Mouse (Mus musculus): Measurements from ENCODE around the gene Mnd1. TPM values are rescaled to one million over a fixed set of nuclear protein-coding genes. Genes with fewer than 3 reads are reported as not detected.

Mnd1 gene
- polyA plus RNA-seq, 1 experiment from 2014 or later: 14.2 TPM

DNA sequence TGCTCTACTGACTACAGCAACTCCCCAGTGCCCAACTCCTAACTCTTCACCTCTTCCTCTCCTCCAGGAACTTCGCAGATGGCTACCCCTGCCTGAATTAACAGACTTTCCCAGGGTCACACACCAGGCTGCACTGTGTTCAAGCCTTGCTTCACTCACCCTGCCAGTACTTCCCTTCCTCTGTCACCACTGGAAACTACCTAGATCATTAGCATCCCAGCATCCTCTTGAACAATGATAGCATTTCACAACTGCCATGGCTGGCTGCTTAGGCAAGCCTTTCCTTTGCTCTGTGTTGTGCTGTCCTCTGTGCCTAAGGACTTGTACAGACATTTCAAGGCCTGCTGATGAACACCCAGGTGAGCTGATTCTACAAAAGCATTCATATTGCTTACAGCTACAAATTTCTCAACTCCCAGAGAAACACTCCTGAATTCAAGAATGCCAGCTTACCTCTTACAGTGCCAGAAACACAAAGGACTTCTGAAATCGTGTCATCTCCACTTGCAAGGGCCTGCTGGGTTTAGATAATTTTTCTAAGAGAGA, 92.1 kb downstream of the Mnd1 start:
- 62% methylated on average over 2 of the region's 2 CpGs for WGBS
- Histone ChIP-seq H3K4me3 (ENCODE audit: low read depth, low read length) (no peak overlapping the region), H3K27ac (ENCODE audit: low read depth, low read length) (no peak overlapping the region), H3K4me2 (no peak overlapping the region), H3K4me1 (replicated peaks; ENCODE audit: control insufficient read depth, insufficient read depth, low read length) (peaks cover 2% of the 10 kb centered on the region; the same call in 1 of the 2 replicates), H3K36me3 (ENCODE audit: control insufficient read depth, insufficient read depth, low read length) (no peaks in the 10 kb centered on the region), H3K27me3 (replicated peaks; ENCODE audit: control insufficient read depth, insufficient read depth, low read length) (no peaks in the 10 kb centered on the region), H3K9me3 (ENCODE audit: control insufficient read depth, low read length) (no peaks in the 10 kb centered on the region), H3K9ac (ENCODE audit: low read depth, low read length) (no peak overlapping the region)
- DNase-seq (ENCODE audit: low spot score) (no peak), ATAC-seq (replicated peaks; ENCODE audit: low FRiP score) (no peak)

DNA sequence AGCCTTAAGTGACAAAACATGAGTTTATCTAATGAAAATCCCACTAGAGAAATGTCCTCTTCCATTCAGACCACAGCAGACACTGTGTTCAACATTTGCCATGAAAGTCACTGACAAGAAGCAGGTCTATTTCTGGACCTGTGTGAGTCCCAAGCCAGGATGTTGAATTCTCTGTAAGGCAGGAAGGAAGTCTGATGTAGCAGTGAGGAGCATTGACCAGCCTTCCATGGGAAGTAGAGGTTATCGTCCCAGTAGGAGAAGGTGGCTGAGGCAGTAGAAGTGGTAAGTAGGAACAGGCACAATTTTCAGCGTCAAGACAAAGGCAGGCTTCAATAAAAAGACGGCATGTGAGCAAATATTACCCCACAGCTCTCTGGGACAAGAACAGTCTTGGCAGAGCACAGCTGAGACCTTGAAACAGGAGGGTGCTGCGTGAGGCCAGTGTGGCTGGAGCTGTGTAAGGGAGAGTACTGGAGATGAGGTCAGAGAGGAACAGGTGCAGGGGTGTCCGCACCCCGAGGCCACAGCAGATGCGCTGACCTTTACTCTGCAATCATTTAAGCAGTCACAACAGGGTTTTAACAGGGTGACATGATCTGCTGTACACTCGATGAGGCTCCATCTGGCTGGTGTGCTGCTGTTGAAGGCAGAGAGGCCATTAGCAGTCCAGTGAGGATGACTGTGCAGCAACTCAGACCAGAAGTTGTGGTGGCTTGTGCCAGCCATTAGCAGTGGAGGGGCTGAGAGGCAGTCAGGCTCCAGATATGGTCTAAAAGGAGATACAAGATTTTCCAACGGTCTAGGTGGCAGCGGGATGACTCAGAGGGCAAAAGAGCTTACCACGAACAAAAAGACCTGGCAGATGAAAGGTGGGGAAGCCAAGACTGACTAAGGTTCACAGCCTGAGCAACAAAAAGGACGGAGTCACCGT, 93.8 kb downstream of the Mnd1 start:
- H3K4me3 ChIP-seq (ENCODE audit: low read depth, low read length): no peak overlapping the region
- WGBS: 60% methylated on average over 13 of the region's 13 CpGs

DNA sequence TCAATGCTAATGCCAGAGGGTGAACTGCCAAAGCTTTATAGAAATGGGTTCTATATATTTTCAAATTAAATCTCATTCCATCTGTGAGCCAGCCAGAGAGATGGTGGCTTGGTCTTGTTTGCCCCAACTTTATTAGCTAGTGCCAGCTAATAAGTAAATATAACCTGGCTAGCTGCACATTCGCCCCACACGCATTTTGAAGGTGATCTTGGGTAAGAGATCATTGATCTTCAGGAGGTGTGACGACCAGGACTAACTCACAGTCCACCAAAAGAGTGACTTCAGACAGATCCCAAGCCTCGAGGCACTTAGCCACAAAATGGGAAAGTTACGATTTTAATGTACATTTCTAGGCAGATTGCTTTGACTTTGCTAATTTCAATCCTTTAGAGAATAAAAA, 94.6 kb downstream of the Mnd1 start:
- Histone ChIP-seq H3K4me3 (ENCODE audit: low read depth, low read length) (no peak overlapping the region), H3K4me2 (no peak overlapping the region), H3K36me3 (ENCODE audit: control insufficient read depth, insufficient read depth, low read length) (no peaks in the 10 kb centered on the region), H3K9ac (ENCODE audit: low read depth, low read length) (no peak overlapping the region), H3K27me3 (replicated peaks; ENCODE audit: control insufficient read depth, insufficient read depth, low read length) (no peaks in the 10 kb centered on the region), H3K9me3 (ENCODE audit: control insufficient read depth, low read length) (no peaks in the 10 kb centered on the region), H3K27ac (ENCODE audit: low read depth, low read length) (no peak overlapping the region), H3K4me1 (replicated peaks; ENCODE audit: control insufficient read depth, insufficient read depth, low read length) (peaks cover 2% of the 10 kb centered on the region; the same call in 1 of the 2 replicates)
- 79% methylated on average over 5 of the region's 5 CpGs for WGBS
- ATAC-seq (replicated peaks; ENCODE audit: low FRiP score): no peak
- no peak for DNase-seq (ENCODE audit: low spot score)

More for the DNA sequence above, 93.8 kb downstream of the Mnd1 start:
- ATAC-seq (replicated peaks; ENCODE audit: low FRiP score) (no peak), DNase-seq (ENCODE audit: low spot score) (no peak)
- Histone ChIP-seq H3K9me3 (ENCODE audit: control insufficient read depth, low read length) (no peaks in the 10 kb centered on the region), H3K4me2 (no peak overlapping the region), H3K36me3 (ENCODE audit: control insufficient read depth, insufficient read depth, low read length) (no peaks in the 10 kb centered on the region), H3K27me3 (replicated peaks; ENCODE audit: control insufficient read depth, insufficient read depth, low read length) (no peaks in the 10 kb centered on the region), H3K4me1 (replicated peaks; ENCODE audit: control insufficient read depth, insufficient read depth, low read length) (peaks cover 2% of the 10 kb centered on the region; the same call in 1 of the 2 replicates), H3K27ac (ENCODE audit: low read depth, low read length) (no peak overlapping the region), H3K9ac (ENCODE audit: low read depth, low read length) (no peak overlapping the region)

- Histone ChIP-seq H3K36me3 (ENCODE audit: control insufficient read depth, insufficient read depth, low read length) (no peaks in the 10 kb centered on the region), H3K27ac (ENCODE audit: low read depth, low read length) (no peak overlapping the region)
- 54% methylated on average over 4 of the region's 4 CpGs for WGBS
Observed at GRCm38 (mm10) chr3:84060128-84060527, 95.5 kb downstream of the Mnd1 start.

GRCm38 (mm10) chr3:84059676-84060075, 95.9 kb downstream of the Mnd1 start:
- no peak overlapping the region for H3K4me2 ChIP-seq
- DNase-seq (ENCODE audit: low spot score): no peak
- 61% methylated on average over 4 of the region's 4 CpGs for WGBS

More at GRCm38 (mm10) chr3:84060128-84060527, 95.5 kb downstream of the Mnd1 start:
- H3K9ac ChIP-seq (ENCODE audit: low read depth, low read length): no peak overlapping the region
- H3K27me3 ChIP-seq (replicated peaks; ENCODE audit: control insufficient read depth, insufficient read depth, low read length): no peaks in the 10 kb centered on the region
- no peak for DNase-seq (ENCODE audit: low spot score)
- ATAC-seq (replicated peaks; ENCODE audit: low FRiP score): no peak
- H3K4me2 ChIP-seq: no peak overlapping the region
- no peak overlapping the region for H3K4me3 ChIP-seq (ENCODE audit: low read depth, low read length)
- no peaks in the 10 kb centered on the region for H3K9me3 ChIP-seq (ENCODE audit: control insufficient read depth, low read length)
- peaks cover 2% of the 10 kb centered on the region; the same call in 1 of the 2 replicates for H3K4me1 ChIP-seq (replicated peaks; ENCODE audit: control insufficient read depth, insufficient read depth, low read length)

GRCm38 (mm10) chr3:84059261-84059660, 96.3 kb downstream of the Mnd1 start:
- Histone ChIP-seq H3K27ac (ENCODE audit: low read depth, low read length) (no peak overlapping the region), H3K4me2 (no peak overlapping the region)
- WGBS: 70% methylated on average over 13 of the region's 13 CpGs

More at GRCm38 (mm10) chr3:84059676-84060075, 95.9 kb downstream of the Mnd1 start:
- Histone ChIP-seq H3K4me3 (ENCODE audit: low read depth, low read length) (no peak overlapping the region), H3K9ac (ENCODE audit: low read depth, low read length) (no peak overlapping the region), H3K27me3 (replicated peaks; ENCODE audit: control insufficient read depth, insufficient read depth, low read length) (no peaks in the 10 kb centered on the region), H3K9me3 (ENCODE audit: control insufficient read depth, low read length) (no peaks in the 10 kb centered on the region), H3K4me1 (replicated peaks; ENCODE audit: control insufficient read depth, insufficient read depth, low read length) (peaks cover 2% of the 10 kb centered on the region; the same call in 1 of the 2 replicates), H3K27ac (ENCODE audit: low read depth, low read length) (no peak overlapping the region), H3K36me3 (ENCODE audit: control insufficient read depth, insufficient read depth, low read length) (no peaks in the 10 kb centered on the region)
- ATAC-seq (replicated peaks; ENCODE audit: low FRiP score): no peak

GRCm38 (mm10) chr3:84048729-84049175, 106.8 kb downstream of the Mnd1 start:
- no peaks in the 10 kb centered on the region for H3K4me1 ChIP-seq (replicated peaks; ENCODE audit: control insufficient read depth, insufficient read depth, low read length)
- ATAC-seq (replicated peaks; ENCODE audit: low FRiP score) (no peak; the same call in 1 of the 2 replicates), DNase-seq (ENCODE audit: low spot score) (no peak)
- H3K27ac ChIP-seq (ENCODE audit: low read depth, low read length): no peak overlapping the region
- H3K9me3 ChIP-seq (ENCODE audit: control insufficient read depth, low read length): no peaks in the 10 kb centered on the region
- no peak overlapping the region for H3K4me2 ChIP-seq
- 37% methylated on average over 9 of the region's 9 CpGs for WGBS
- no peaks in the 10 kb centered on the region for H3K36me3 ChIP-seq (ENCODE audit: control insufficient read depth, insufficient read depth, low read length)
- no peak overlapping the region for H3K4me3 ChIP-seq (ENCODE audit: low read depth, low read length)
- H3K9ac ChIP-seq (ENCODE audit: low read depth, low read length): no peak overlapping the region
- no peaks in the 10 kb centered on the region for H3K27me3 ChIP-seq (replicated peaks; ENCODE audit: control insufficient read depth, insufficient read depth, low read length)

More at GRCm38 (mm10) chr3:84059261-84059660, 96.3 kb downstream of the Mnd1 start:
- H3K9ac ChIP-seq (ENCODE audit: low read depth, low read length): no peak overlapping the region
- H3K27me3 ChIP-seq (replicated peaks; ENCODE audit: control insufficient read depth, insufficient read depth, low read length): no peaks in the 10 kb centered on the region
- H3K9me3 ChIP-seq (ENCODE audit: control insufficient read depth, low read length): no peaks in the 10 kb centered on the region
- DNase-seq (ENCODE audit: low spot score) (no peak), ATAC-seq (replicated peaks; ENCODE audit: low FRiP score) (no peak)
- H3K4me1 ChIP-seq (replicated peaks; ENCODE audit: control insufficient read depth, insufficient read depth, low read length): peaks cover 2% of the 10 kb centered on the region; the same call in 1 of the 2 replicates
- H3K36me3 ChIP-seq (ENCODE audit: control insufficient read depth, insufficient read depth, low read length): no peaks in the 10 kb centered on the region
- H3K4me3 ChIP-seq (ENCODE audit: low read depth, low read length): no peak overlapping the region

- peaks cover 7% of the 10 kb centered on the region for H3K4me1 ChIP-seq (replicated peaks; ENCODE audit: control insufficient read depth, insufficient read depth, low read length)
- 75% methylated on average over 8 of the region's 8 CpGs for WGBS
- no peaks in the 10 kb centered on the region for H3K9me3 ChIP-seq (ENCODE audit: control insufficient read depth, low read length)
- no peak for DNase-seq (ENCODE audit: low spot score)
- H3K4me3 ChIP-seq (ENCODE audit: low read depth, low read length): no peak overlapping the region
- H3K27me3 ChIP-seq (replicated peaks; ENCODE audit: control insufficient read depth, insufficient read depth, low read length): no peaks in the 10 kb centered on the region
- H3K36me3 ChIP-seq (ENCODE audit: control insufficient read depth, insufficient read depth, low read length): no peaks in the 10 kb centered on the region
- H3K9ac ChIP-seq (ENCODE audit: low read depth, low read length): no peak overlapping the region
- no peak overlapping the region for H3K27ac ChIP-seq (ENCODE audit: low read depth, low read length)
- no peak for ATAC-seq (replicated peaks; ENCODE audit: low FRiP score)
- no peak overlapping the region for H3K4me2 ChIP-seq
Observed at GRCm38 (mm10) chr3:84046206-84046605, 109.4 kb downstream of the Mnd1 start.
